Mouse (Mus musculus) kidney, adult 2 months (tissue): ENCODE measurements at regions not wholly inside any gene's neighbourhood (a gene's known extent, or its start where the extent isn't known, plus 50 kb on each side); places are given as distances from the start of the nearest gene placed in this dataset.

Experiments
- CTCF ChIP-seq: fragments of 200-500 bp; conservative IDR thresholded peaks from 2 replicates; pipeline ENCODE4 v1.5.1; 2011; ENCODE audit warnings: low read depth, mild to moderate bottlenecking, control low read depth, low read length, moderate library complexity, mixed read lengths; ENCODE audit not compliant: insufficient read depth, insufficient read length
- POLR2A ChIP-seq: fragments of 200-500 bp; IDR thresholded peaks from one replicate; pipeline ENCODE4 v1.6.1; 2011; ENCODE audit warnings: low read depth, low read length, control low read depth

DNA sequence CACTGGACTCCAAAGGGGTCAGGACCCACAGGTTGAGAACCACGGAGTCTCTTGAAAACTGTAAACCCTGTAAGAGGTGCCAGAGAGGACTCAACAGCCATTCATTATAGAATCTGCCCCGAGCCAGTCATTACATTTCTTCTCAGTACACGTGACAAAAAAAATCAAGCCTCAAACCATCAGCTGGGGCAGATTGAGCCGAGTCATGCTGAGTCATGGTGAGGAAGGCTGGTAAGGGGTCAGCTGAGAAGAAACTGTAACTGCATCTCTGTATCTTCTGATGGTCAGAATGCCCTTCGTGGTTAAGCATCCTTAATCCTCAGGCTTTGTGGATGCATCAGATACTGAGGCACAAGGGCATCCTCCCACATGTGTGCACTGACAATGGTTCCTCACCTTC is 207.2 kb upstream of the Prok2 start:
- TF ChIP-seq POLR2A: no peak
- TF ChIP-seq CTCF: no peak
